Mouse (Mus musculus) liver, postnatal 0 days (tissue): ENCODE measurements around the gene Olfr1191-ps1.
"Not testable (repeated sequence)": the region's sequence is repeated elsewhere in the genome, so short reads cannot be mapped to it uniquely, and the experiment has no call there.

Source experiments
- CTCF ChIP-seq: sonication (generic); IDR thresholded peaks from 2 replicates; pipeline ENCODE4 v1.5.1; 2016; ENCODE audit warnings: antibody characterized with exemption, low read depth
- EP300 ChIP-seq: IDR thresholded peaks from 2 replicates; pipeline ENCODE4 v1.6.1; 2016; ENCODE audit warnings: antibody characterized with exemption, low read depth, mild to moderate bottlenecking

DNA sequence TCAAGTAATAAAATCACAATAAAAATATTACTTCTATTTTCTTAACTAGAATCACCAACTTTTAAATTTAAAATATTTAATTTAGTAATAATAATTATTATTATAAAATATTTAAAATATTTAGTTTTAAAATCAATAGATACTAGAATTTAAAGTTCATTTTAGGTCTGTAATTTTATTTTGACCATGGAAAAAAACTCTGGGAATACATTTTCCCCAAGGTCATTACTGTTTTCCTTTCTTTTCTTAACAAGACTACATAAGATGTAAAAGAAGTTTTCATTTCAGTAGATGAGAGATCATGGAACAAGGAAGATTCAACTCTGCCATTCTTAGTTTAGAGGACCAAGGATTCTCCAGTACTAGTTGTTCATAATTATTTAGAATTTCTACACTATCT, 35.0 kb downstream of the Olfr1191-ps1 start, which contains the start of gene Olfr1193:
- TF ChIP-seq CTCF, EP300: not testable (repeated sequence)
